Mouse (Mus musculus) thymus, postnatal 25 days (tissue): Measurements from ENCODE around the gene Fbxo46.
A peak's percentile ranks its signal among the peaks of the same experiment; 100 is the strongest.
"Not testable (repeated sequence)": the region's sequence is repeated elsewhere in the genome, so short reads cannot be mapped to it uniquely, and the experiment has no call there.

Experiments used
- DNase-seq: peaks from one replicate; pipeline ENCODE4 v3.0.0; 2022

Fbxo46 gene

GRCm38 (mm10) chr7:19119631-19120429, at the start of gene Fbxo46:
Gene Fbxo46 (plus strand): TSS chr7:19119859.
- peak; percentile 92 for DNase-seq

- not testable (repeated sequence) for DNase-seq
Observed at GRCm38 (mm10) chr7:19071024-19071423, 48.6 kb upstream of the Fbxo46 start.

- DNase-seq = peak; percentile 66
Observed at GRCm38 (mm10) chr7:19073504-19073903, 46.2 kb upstream of the Fbxo46 start.

- no peak for DNase-seq
Observed at GRCm38 (mm10) chr7:19074494-19074893, 45.2 kb upstream of the Fbxo46 start.

GRCm38 (mm10) chr7:19075231-19075630, 44.4 kb upstream of the Fbxo46 start:
- DNase-seq = no peak

GRCm38 (mm10) chr7:19075723-19076585, 43.7 kb upstream of the Fbxo46 start, which contains the start of gene Dmwd:
Gene Dmwd (plus strand): TSS chr7:19076227.
- peak; percentile 91 for DNase-seq

GRCm38 (mm10) chr7:19076586-19076991, 43.1 kb upstream of the Fbxo46 start:
- DNase-seq = peak; percentile 21

GRCm38 (mm10) chr7:19077761-19078160, 41.9 kb upstream of the Fbxo46 start:
- peak; percentile 85 for DNase-seq

GRCm38 (mm10) chr7:19078732-19079131, 40.9 kb upstream of the Fbxo46 start:
- no peak for DNase-seq

- DNase-seq = no peak
Observed at GRCm38 (mm10) chr7:19080451-19080950, 39.2 kb upstream of the Fbxo46 start.

- DNase-seq = no peak
Observed at GRCm38 (mm10) chr7:19082171-19082570, 37.5 kb upstream of the Fbxo46 start.

GRCm38 (mm10) chr7:19083096-19083495, 36.6 kb upstream of the Fbxo46 start:
- DNase-seq = no peak

GRCm38 (mm10) chr7:19083701-19084100, 36.0 kb upstream of the Fbxo46 start, which contains the start of gene Dmpk:
Gene Dmpk (plus strand): TSS chr7:19083849.
- DNase-seq = no peak

GRCm38 (mm10) chr7:19084277-19084771, 35.3 kb upstream of the Fbxo46 start:
- no peak for DNase-seq

- no peak for DNase-seq
Observed at GRCm38 (mm10) chr7:19084921-19085473, 34.7 kb upstream of the Fbxo46 start.

GRCm38 (mm10) chr7:19085495-19085894, 34.2 kb upstream of the Fbxo46 start:
- no peak for DNase-seq

- DNase-seq = no peak
Observed at GRCm38 (mm10) chr7:19086042-19086441, 33.6 kb upstream of the Fbxo46 start.

- no peak for DNase-seq
Observed at GRCm38 (mm10) chr7:19086760-19087159, 32.9 kb upstream of the Fbxo46 start.

GRCm38 (mm10) chr7:19088813-19089212, 30.8 kb upstream of the Fbxo46 start:
- peak; percentile 72 for DNase-seq

GRCm38 (mm10) chr7:19091913-19092312, 27.7 kb upstream of the Fbxo46 start:
- DNase-seq = no peak

- DNase-seq = peak; percentile 22
Observed at GRCm38 (mm10) chr7:19092381-19093173, 27.1 kb upstream of the Fbxo46 start.

- DNase-seq = peak; percentile 93
Observed at GRCm38 (mm10) chr7:19093174-19093521, 26.5 kb upstream of the Fbxo46 start.
